Mouse (Mus musculus) left cerebral cortex, postnatal 10 days (tissue): ENCODE data around the gene Kcnk10. TPM values are rescaled to one million over a fixed set of nuclear protein-coding genes. Genes with fewer than 3 reads are reported as not detected.

Experiments used
- DNase-seq, 2 experiments: peaks; one replicate each; pipeline ENCODE4 v3.0.0; 2021 to 2022; ENCODE audit warnings: low spot score in 2 of 2, mixed read lengths in 1 of 2; ENCODE audit errors: extremely low spot score in 1 of 2
- intact Hi-C: fragments of 180-260 bp; cut with DNase I; formaldehyde crosslinking; loops from one replicate; pipeline ENCODE4 v1.15.1; 2025
- total RNA-seq, 2 experiments: library from RNA; stranded (reverse); gene quantifications; 2 replicates each; pipeline ENCODE4 v1.2.3; 2021

The Kcnk10 gene
- total RNA-seq, 2 experiments from 2014 or later, result 44.2 to 46.2 TPM

- intact Hi-C loops, result loop anchor here (5.0 kb wide), 4 partner anchors 37 to 117 kb away; no protein-coding TSS in a partner anchor
Observed at GRCm38 (mm10) chr12:98574353-98575194, 3.5 kb downstream of the Kcnk10 start.

GRCm38 (mm10) chr12:98573317-98574270, 4.5 kb downstream of the Kcnk10 start:
- peak; percentile 82 to 84 for DNase-seq
- intact Hi-C loops, result loop anchor here (5.0 kb wide), 3 partner anchors 36 to 116 kb away; no protein-coding TSS in a partner anchor

More at GRCm38 (mm10) chr12:98574353-98575194, 3.5 kb downstream of the Kcnk10 start:
- peak; percentile 75 to 88 for DNase-seq

GRCm38 (mm10) chr12:98571896-98572680, 6.0 kb downstream of the Kcnk10 start:
- intact Hi-C loops, result loop anchor here (5.0 kb wide), 3 partner anchors 35 to 115 kb away; no protein-coding TSS in a partner anchor
- no peak for DNase-seq

- intact Hi-C loops, result no loop called here
- no peak for DNase-seq
Observed at GRCm38 (mm10) chr12:98569380-98569779, 8.7 kb downstream of the Kcnk10 start.

GRCm38 (mm10) chr12:98567877-98568276, 10.2 kb downstream of the Kcnk10 start:
- DNase-seq, result no peak
- intact Hi-C loops, result no loop called here

- intact Hi-C loops, result no loop called here
- DNase-seq, result no peak
Observed at GRCm38 (mm10) chr12:98564383-98564782, 13.7 kb downstream of the Kcnk10 start.

- DNase-seq, result no peak
- intact Hi-C loops, result no loop called here
Observed at GRCm38 (mm10) chr12:98563261-98563660, 14.8 kb downstream of the Kcnk10 start.

- intact Hi-C loops, result no loop called here
- no peak for DNase-seq
Observed at GRCm38 (mm10) chr12:98562341-98562977, 15.7 kb downstream of the Kcnk10 start.

GRCm38 (mm10) chr12:98560038-98560437, 18.1 kb downstream of the Kcnk10 start:
- no peak for DNase-seq
- intact Hi-C loops, result no loop called here

- intact Hi-C loops, result no loop called here
- no peak for DNase-seq
Observed at GRCm38 (mm10) chr12:98557013-98557677, 21.0 kb downstream of the Kcnk10 start.

GRCm38 (mm10) chr12:98549981-98550380, 28.1 kb downstream of the Kcnk10 start:
- intact Hi-C loops, result no loop called here
- DNase-seq, result no peak

GRCm38 (mm10) chr12:98548141-98548540, 30.0 kb downstream of the Kcnk10 start:
- intact Hi-C loops, result no loop called here
- DNase-seq, result no peak

- intact Hi-C loops, result no loop called here
Observed at GRCm38 (mm10) chr12:98545875-98546274, 32.2 kb downstream of the Kcnk10 start.

GRCm38 (mm10) chr12:98545251-98545560, 32.9 kb downstream of the Kcnk10 start:
- intact Hi-C loops, result no loop called here

More at GRCm38 (mm10) chr12:98545875-98546274, 32.2 kb downstream of the Kcnk10 start:
- no peak for DNase-seq

GRCm38 (mm10) chr12:98544545-98545250, 33.4 kb downstream of the Kcnk10 start:
- intact Hi-C loops, result no loop called here

More at GRCm38 (mm10) chr12:98545251-98545560, 32.9 kb downstream of the Kcnk10 start:
- peak; percentile 49 to 77 for DNase-seq

GRCm38 (mm10) chr12:98536760-98537159, 41.4 kb downstream of the Kcnk10 start:
- intact Hi-C loops, result loop anchor here (5.0 kb wide), 1 partner anchor 36 kb away; no protein-coding TSS in a partner anchor
- no peak for DNase-seq

More at GRCm38 (mm10) chr12:98544545-98545250, 33.4 kb downstream of the Kcnk10 start:
- no peak for DNase-seq

GRCm38 (mm10) chr12:98536036-98536435, 42.1 kb downstream of the Kcnk10 start:
- no peak for DNase-seq
- intact Hi-C loops, result loop anchor here (5.0 kb wide), 1 partner anchor 36 kb away; no protein-coding TSS in a partner anchor
